Mouse (Mus musculus) spleen, postnatal 36 days (tissue): ENCODE data around the gene Cfl2.

Experiments used
- DNase-seq, 2 experiments: peaks; one replicate each; pipeline ENCODE4 v3.0.0; 2022; ENCODE audit warnings: low spot score in 2 of 2, mixed read lengths in 1 of 2

Cfl2 gene

GRCm38 (mm10) chr12:54830574-54830973 lies 32.1 kb downstream of the Cfl2 start:
- DNase-seq = peak; percentile 67 to 70

- DNase-seq = no peak
These were observed 32.8 kb downstream of the Cfl2 start for GRCm38 (mm10) chr12:54829876-54830275.

- no peak for DNase-seq
These were observed 34.6 kb downstream of the Cfl2 start for GRCm38 (mm10) chr12:54828043-54828442.

GRCm38 (mm10) chr12:54825202-54825601 lies 37.5 kb downstream of the Cfl2 start:
- DNase-seq = no peak

GRCm38 (mm10) chr12:54822836-54823426 lies 39.7 kb downstream of the Cfl2 start:
- no peak for DNase-seq

- DNase-seq = peak in 1 of 2 experiments; percentile 31
These were observed 42.0 kb downstream of the Cfl2 start for GRCm38 (mm10) chr12:54820684-54821161.

GRCm38 (mm10) chr12:54819181-54819935 lies 43.3 kb downstream of the Cfl2 start:
- no peak for DNase-seq

- no peak for DNase-seq
These were observed 52.5 kb downstream of the Cfl2 start for GRCm38 (mm10) chr12:54810142-54810541.
